Mouse (Mus musculus): ENCODE data around the gene Cant1. TPM values are rescaled to one million over a fixed set of nuclear protein-coding genes. Genes with fewer than 3 reads are reported as not detected.
A peak's percentile ranks its signal among the peaks of the same experiment; 100 is the strongest.

The Cant1 gene
- total RNA-seq, 2 experiments from 2014 or later = 17.6 to 18.7 TPM

DNA sequence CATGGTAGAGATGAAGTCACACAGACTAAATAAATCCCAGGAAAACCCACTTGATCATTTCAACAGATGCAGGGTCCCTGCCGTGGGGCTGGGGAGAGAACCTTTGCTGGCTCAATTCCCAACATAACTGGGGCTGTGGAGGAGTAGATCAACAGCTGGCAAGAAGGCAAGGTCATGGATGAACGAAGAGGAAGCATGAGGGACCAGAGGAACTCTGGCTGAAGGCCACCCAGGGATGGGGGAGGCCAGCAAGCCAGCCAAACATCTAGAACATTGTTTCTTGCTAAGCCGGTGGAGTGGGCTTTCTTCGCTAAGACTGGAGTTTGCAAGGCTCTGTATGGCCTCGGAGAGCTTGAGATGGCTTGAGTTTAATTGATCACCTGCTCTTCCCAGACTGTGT, 43.0 kb downstream of the Cant1 start:
- ATAC-seq (replicated peaks; ENCODE audit: poor library complexity) = no peak

DNA sequence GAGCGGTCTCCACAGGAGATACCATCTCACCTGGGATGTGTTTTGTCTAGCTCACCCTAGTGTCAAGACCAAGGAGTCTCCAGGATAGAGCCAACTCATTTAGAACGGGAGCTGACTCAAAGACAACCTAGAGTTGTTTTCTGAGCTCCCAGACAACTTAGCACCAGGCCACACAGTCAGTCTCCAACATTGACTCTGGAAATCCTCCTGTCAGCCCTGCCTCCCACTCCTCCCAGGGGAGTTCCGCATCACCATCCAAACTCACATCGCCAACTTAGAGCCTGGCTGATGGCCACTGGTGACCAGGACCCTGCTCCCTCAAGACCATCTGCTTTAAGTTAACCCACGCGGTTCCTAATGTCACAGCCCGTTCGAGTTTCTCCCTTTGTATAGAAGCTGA, 43.4 kb downstream of the Cant1 start:
- ATAC-seq (replicated peaks; ENCODE audit: poor library complexity) = no peak

DNA sequence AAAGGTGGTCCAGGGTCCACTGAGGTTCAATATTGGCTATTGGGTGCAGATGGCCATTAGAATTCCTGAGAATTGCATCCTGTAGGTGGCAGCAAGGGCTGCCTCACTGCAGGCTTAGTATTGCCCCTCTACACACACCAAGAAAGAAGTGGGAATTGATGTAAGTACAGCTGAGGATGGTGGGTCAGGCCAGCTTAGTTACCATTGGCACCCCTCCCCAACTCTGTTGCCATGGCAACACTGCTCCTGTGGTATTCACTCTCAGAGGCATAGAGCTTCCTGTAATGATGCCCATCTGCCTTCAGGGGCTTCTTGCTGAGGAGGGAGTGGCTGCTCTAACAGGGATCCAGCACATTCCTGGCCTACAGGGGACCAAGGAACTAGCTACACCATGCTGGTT, 43.9 kb downstream of the Cant1 start:
- no peak for ATAC-seq (replicated peaks; ENCODE audit: poor library complexity)

DNA sequence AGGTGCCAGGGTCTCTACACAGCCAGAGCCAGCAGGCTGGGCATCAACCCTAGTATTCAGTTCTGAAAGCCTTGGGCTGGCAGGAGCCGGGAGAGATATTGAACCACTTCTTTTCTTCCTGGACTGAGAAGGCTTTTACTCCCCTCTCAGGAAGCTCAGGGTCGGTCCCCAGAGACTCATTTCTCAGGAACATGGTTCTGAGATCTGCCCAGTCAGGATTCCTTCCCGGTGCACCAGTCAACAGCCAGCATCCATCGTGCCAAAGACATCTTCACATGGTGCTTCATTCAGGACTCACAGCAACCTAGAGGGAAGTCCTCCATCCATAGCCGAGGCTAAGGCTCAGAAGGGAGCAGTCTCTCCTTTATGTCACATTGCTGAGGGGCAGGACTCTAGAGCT, 44.4 kb downstream of the Cant1 start:
- ATAC-seq (replicated peaks; ENCODE audit: poor library complexity) = no peak

DNA sequence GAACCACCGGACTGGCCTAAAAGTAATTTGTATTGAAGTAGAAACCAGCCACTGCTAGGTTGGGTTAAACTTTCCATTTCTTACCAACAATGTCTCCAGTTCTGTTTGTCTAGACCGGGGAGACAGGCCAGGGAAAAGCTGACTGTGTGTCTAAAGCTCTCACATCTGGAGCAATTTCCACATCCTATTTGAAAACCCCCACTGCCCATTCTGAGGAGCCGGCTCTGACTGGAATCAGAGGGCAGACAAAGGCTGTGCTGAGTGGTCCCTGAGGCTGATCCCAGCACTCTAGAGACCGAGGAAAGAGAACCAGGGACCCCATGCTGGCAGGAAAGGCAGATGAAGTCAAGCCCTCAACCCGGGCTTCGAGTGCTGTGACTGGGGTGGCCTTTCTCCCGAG, 46.2 kb downstream of the Cant1 start:
- ATAC-seq (replicated peaks; ENCODE audit: poor library complexity) = no peak

DNA sequence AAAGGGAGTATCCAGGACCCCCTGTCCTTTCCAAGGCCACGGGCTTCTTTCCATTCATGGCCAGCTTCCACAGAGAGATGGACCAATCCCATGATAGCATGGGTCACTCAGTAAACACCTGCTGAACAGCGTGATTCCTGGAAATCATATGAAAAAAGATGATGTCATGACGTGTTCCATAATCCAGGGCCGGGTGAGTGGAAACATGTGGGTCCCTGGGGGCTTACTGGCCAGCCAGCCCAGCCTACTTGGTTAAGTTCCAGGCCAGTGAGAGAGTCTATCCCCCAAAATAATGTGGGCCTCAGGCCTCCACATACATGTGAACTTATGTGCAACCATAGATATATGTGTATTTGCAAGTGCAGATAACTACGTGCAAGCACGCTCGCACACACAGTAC, 47.0 kb downstream of the Cant1 start:
- ATAC-seq (replicated peaks; ENCODE audit: poor library complexity) = no peak

DNA sequence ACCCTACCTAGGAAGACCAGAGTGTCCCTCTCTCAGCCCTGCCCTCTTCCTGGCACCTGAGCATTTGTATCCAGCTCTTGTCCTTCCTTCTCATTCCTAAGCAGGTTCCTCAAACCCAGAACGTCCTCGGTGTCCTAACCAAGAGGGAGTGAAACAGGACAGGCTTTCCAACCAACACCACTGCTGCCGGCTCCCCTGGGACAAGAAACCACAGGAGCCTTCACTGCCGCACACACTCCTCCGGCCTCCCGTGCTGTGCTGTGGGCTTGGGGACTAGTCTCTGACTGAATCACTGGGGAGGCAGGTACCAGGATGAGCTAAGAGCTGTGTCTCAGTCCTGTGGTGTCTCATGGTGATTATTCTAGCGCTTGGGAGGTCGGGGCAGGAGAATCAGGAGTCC, 49.2 kb downstream of the Cant1 start:
- ATAC-seq (replicated peaks; ENCODE audit: poor library complexity) = no peak

DNA sequence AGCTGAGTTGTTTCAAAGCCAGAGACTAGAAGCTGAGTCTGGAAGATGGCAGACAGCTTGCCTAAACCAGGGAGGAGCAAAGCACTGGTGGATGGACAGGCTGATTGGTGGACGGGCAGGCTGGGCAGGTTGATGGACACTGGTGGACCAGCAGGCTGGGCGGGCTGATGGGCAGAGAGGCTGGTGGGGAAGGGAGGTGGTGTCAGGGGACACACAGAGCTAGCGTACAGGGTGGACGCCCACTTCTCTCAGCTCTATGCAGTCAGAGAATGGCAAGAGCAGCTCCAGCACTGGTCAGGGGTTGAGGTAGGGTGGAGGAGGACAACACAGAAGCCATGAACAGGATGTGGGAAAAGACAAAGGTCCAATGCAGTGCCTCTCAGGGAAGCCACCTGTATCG, 49.6 kb downstream of the Cant1 start:
- ATAC-seq (replicated peaks; ENCODE audit: poor library complexity) = no peak

DNA sequence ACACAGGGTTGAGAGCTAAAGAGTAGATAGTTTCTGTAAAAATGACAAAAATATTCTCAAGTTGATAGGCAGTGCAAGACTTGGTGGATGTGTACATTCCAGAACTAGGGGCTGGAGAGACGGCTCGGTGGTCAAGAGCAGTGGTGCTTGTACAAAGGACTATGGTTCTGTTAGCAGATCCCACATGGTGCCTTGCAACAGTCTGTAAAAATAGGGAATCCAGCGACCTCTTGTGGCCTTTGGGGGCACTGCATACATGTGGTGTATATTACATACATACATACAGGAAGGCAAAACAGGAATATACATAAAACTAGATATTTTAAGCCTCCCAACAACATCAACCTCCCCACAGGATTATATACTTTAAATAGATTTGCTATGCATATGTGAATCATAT, 50.6 kb downstream of the Cant1 start:
- ATAC-seq (replicated peaks; ENCODE audit: poor library complexity) = peak; percentile 74; the same call in 1 of the 2 replicates

DNA sequence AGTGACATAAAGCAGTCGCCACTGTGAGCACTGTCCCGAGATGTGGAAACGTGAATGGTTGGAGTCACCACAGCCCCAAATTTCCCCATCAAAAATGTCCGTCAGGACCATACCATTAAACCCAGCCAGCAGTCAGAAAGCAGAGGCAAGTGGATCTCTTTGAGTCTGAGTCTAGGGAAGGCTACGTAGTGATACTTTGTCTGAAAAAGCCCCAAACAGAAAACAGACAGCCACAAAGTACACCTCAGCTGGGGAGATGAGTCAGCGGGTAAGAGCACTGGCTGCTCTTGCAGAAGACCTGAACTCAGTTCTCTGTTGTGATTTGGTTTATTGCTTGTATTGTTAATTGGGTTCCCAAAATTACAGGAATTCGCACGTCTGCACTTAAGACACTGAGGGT, 52.3 kb downstream of the Cant1 start:
- ATAC-seq (replicated peaks; ENCODE audit: poor library complexity) = no peak

DNA sequence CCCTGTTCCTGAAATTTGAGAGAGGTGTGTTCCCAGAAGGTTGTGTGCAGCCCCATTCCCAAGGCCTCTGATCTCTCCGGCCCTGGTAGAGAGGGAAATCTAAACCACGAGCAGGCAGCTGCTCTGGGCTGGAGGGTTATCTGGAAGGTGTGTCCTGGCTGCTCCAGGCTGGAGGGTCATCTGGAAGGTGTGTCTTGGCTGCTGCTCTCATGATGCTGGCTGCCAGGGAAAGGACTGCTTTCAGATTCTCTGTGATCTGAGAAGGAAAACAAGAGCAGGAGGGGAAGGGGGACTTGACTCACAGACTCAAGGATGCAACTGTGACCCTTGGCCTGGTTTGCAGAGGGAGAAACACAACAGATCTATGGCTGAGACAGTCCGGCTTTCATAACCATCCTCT, 52.8 kb downstream of the Cant1 start:
- ATAC-seq (replicated peaks; ENCODE audit: poor library complexity) = no peak

DNA sequence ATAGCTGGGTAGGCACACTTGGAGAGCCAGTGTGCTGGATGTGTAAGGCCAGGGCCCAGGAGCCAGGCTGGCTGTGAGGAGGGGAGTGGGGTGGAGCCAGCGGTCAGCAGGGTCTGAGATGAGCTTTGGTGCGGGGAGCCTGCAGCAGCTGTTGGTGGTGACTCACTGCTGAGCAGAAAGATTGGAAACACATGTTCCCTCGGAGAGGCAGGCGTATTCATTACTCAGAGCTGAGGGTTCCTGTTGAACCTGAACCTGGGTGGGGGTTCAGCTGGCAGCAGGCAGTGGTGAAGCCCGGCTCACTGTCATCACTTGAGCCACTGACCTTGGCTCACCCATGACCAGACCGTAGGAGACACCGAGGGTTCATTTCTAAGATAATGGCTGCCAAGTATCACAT, 53.7 kb downstream of the Cant1 start:
- ATAC-seq (replicated peaks; ENCODE audit: poor library complexity) = no peak

DNA sequence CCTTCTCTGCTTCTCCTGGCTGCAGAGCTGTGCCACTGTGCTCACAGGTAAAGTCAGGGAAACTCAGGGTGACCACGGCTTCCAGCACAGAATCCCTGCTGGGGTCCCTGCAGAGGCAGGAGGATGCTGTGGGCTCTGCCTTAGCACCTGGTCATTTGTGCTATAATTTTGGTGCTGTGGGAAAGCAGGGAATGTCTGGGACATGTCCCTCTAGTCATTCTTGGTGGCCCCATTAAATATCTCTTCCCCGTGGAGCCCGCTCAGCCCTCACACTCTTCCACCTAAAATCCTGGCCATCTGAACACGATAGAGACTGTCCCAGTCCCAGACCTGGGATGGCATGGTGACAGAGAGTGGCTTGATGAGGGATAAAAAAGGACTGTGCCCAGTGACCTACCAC, 54.9 kb downstream of the Cant1 start:
- ATAC-seq (replicated peaks; ENCODE audit: poor library complexity) = no peak

DNA sequence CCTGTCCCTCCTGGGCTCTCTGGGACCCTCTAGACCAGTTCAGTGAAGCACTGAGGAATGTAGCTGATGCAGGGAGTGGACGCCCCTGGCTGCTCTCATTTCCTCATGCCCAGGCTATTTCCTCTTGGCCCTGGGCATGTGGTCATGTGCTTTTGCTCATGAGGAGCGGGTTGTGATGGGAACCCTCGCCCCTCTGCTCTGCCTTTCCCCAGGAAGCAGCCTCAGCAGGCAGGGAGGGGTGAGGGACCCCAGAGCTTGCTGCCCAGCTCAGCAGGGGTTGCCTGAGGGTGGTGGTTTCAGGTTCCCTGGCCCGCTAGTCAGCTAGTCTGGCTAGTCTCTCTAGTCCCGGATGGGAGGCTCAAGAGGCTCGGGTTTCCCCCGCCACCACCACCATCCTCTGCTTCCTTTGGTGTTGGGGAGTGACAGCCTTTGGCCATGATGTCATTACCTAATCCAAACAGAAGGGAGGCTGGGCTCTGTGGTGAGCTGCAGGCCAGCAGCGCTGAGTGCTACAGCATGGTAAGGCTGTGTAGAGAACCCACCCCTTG, 55.8 kb downstream of the Cant1 start:
- peak; percentile 79 for ATAC-seq (replicated peaks; ENCODE audit: poor library complexity)

DNA sequence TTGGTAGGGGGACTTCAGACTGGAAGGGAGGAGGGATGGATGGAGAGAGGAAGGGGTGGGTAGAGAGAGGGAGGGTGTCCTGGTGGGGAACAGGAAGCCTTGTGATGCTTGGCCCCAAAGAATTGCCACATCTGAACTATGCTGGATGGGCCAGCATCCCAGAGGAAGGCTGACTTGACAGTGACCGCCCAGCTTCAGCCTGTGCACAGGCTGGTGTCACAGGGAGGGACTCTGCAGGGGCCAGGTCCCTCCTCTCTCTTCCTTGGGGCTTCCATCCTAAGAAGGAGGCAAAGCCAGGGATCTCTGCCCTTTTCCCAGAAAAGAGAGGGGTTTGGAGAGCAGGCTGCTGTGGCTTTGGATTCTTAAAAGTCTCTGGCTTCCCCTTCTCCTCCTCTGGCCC, 56.4 kb downstream of the Cant1 start:
- no peak for ATAC-seq (replicated peaks; ENCODE audit: poor library complexity)

DNA sequence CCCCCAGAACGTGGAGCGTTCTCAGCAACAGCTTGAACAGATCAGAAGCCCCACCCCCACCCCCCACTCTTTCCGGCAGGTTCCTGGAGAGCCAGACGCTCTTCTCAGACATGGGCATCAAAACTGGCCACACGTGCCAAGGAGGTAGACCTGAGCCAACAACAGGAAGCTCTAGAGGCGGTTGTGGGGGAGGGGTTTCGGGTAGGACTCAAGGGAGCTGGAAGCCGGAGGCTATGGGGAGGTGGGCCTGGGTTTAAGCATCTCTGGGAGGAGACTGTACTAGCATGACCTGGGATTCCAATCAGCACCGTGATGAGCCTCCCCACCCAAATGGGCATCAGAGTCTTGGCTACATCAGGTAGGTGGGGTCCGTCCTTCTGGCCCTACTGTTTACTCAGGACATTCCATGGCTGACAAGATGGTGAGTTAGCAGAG, 58.0 kb downstream of the Cant1 start:
- ATAC-seq (replicated peaks; ENCODE audit: poor library complexity) = no peak

DNA sequence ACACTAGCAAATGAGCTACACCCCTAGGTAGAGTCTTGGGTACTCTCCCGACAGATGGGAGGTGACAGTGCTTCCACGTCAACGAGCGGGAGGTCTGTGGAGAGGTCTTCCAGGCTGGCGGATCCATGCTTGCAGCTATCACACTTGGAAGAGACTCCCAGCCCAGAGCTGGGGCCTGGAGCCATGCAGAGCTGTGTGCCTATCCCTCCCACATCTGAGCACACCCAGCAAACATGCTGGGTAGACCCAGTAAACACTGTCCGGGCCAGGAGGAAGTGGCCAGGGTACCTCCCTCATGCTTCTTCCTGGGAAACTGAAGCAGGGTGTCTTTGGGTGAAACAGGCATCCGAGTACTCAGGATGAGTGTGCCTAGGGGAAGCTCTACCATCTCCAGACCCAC, 58.4 kb downstream of the Cant1 start:
- ATAC-seq (replicated peaks; ENCODE audit: poor library complexity) = no peak

Other genes with a start within 250 kb of the Cant1 start
- gene Cyth1, start 170.5 kb downstream of the Cant1 start, total RNA-seq (2015) = 12.3 and 15.1 TPM in 2 replicates
- 45.5 and 56.3 TPM in 2 replicates for gene Cyth1, start 170.5 kb downstream of the Cant1 start, total RNA-seq (2017)
- 19.1 and 23.7 TPM in 2 replicates for gene Usp36, start 128.8 kb downstream of the Cant1 start, total RNA-seq (2015)
- gene Usp36, start 128.8 kb downstream of the Cant1 start, total RNA-seq (2017) = 11.7 and 14.1 TPM in 2 replicates
- gene Cep295nl, start 76.6 kb downstream of the Cant1 start, total RNA-seq (2015) = 0.22 TPM in 1 of 2 replicates, not detected in the other
- 0.54 TPM in 1 of 2 replicates, not detected in the other for gene Cep295nl, start 76.6 kb downstream of the Cant1 start, total RNA-seq (2017)
- 7.4 and 9.5 TPM in 2 replicates for gene Timp2, start 63.3 kb downstream of the Cant1 start, total RNA-seq (2015)
- 9.7 and 10.1 TPM in 2 replicates for gene Timp2, start 63.3 kb downstream of the Cant1 start, total RNA-seq (2017)
- gene Lgals3bp, start 17.0 kb downstream of the Cant1 start, total RNA-seq (2015) = 92.3 and 118 TPM in 2 replicates
- gene Lgals3bp, start 17.0 kb downstream of the Cant1 start, total RNA-seq (2017) = 51.7 and 56.3 TPM in 2 replicates
- not detected in 2 replicates for gene C1qtnf1, start 9.1 kb upstream of the Cant1 start, total RNA-seq (2015)
- gene C1qtnf1, start 9.1 kb upstream of the Cant1 start, total RNA-seq (2017) = not detected in 2 replicates
- 0.89 and 1.2 TPM in 2 replicates for gene Engase, start 57.7 kb upstream of the Cant1 start, total RNA-seq (2015)
- gene Engase, start 57.7 kb upstream of the Cant1 start, total RNA-seq (2017) = 3.2 and 4.6 TPM in 2 replicates